Mouse (Mus musculus): ENCODE measurements around the gene Zfp747. TPM values are rescaled to one million over a fixed set of nuclear protein-coding genes. Genes with fewer than 3 reads are reported as not detected.

The Zfp747 gene
- polyA plus RNA-seq, 1 experiment: 4.5 TPM

GRCm38 (mm10) chr7:127341356-127341755 lies 34.5 kb downstream of the Zfp747 start:
- no peak for TF ChIP-seq POLR2A (IDR thresholded peaks at IDR 0.05; ENCODE audit: low read depth, low read length)
- TF ChIP-seq CTCF (IDR thresholded peaks at IDR 0.05; ENCODE audit: borderline replicate concordance, insufficient read depth, low read length): no peak
- Histone ChIP-seq H3K4me3 (ENCODE audit: insufficient read depth, low read length) (no peak overlapping the region), H3K27ac (ENCODE audit: insufficient read depth, low read length) (no peak overlapping the region), H3K4me1 (ENCODE audit: control insufficient read depth, insufficient read depth, low read length) (no peaks in the 10 kb centered on the region)

- Histone ChIP-seq H3K4me3 (ENCODE audit: insufficient read depth, low read length) (no peak overlapping the region), H3K27ac (ENCODE audit: insufficient read depth, low read length) (no peak overlapping the region), H3K4me1 (ENCODE audit: control insufficient read depth, insufficient read depth, low read length) (no peaks in the 10 kb centered on the region)
- TF ChIP-seq POLR2A (IDR thresholded peaks at IDR 0.05; ENCODE audit: low read depth, low read length) (no peak), CTCF (IDR thresholded peaks at IDR 0.05; ENCODE audit: borderline replicate concordance, insufficient read depth, low read length) (no peak)
Observed at GRCm38 (mm10) chr7:127337636-127338035, 38.2 kb downstream of the Zfp747 start.

- TF ChIP-seq CTCF (IDR thresholded peaks at IDR 0.05; ENCODE audit: borderline replicate concordance, insufficient read depth, low read length) (no peak), POLR2A (IDR thresholded peaks at IDR 0.05; ENCODE audit: low read depth, low read length) (no peak)
Observed at GRCm38 (mm10) chr7:127335604-127336003, 40.2 kb downstream of the Zfp747 start.

DNA sequence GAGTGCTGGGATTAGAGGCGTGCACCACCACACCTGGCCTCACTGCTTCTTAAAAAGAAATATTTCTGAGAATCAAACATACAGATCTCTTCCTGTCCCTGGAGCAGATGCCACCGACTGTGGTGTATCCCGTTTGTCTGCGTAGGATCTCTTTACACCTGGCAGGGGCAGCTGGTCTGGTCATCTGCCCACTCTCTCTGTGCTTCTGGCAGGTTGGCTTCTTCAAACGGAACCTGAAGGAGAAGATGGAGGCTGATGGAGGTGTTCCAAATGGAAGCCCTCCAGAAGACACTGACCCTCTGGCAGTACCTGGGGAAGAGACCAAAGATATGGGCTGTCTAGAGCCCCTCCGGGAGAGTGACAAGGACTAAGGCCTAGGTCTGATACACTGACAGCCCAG lies 42.6 kb downstream of the Zfp747 start:
- Histone ChIP-seq H3K4me3 (ENCODE audit: insufficient read depth, low read length) (no peak overlapping the region), H3K4me1 (ENCODE audit: control insufficient read depth, insufficient read depth, low read length) (no peaks in the 10 kb centered on the region), H3K27ac (ENCODE audit: insufficient read depth, low read length) (no peak overlapping the region)
- TF ChIP-seq POLR2A (IDR thresholded peaks at IDR 0.05; ENCODE audit: low read depth, low read length): no peak
- no peak for TF ChIP-seq CTCF (IDR thresholded peaks at IDR 0.05; ENCODE audit: borderline replicate concordance, insufficient read depth, low read length)

More at GRCm38 (mm10) chr7:127335604-127336003, 40.2 kb downstream of the Zfp747 start:
- H3K4me1 ChIP-seq (ENCODE audit: control insufficient read depth, insufficient read depth, low read length): no peaks in the 10 kb centered on the region
- H3K27ac ChIP-seq (ENCODE audit: insufficient read depth, low read length): no peak overlapping the region
- no peak overlapping the region for H3K4me3 ChIP-seq (ENCODE audit: insufficient read depth, low read length)

DNA sequence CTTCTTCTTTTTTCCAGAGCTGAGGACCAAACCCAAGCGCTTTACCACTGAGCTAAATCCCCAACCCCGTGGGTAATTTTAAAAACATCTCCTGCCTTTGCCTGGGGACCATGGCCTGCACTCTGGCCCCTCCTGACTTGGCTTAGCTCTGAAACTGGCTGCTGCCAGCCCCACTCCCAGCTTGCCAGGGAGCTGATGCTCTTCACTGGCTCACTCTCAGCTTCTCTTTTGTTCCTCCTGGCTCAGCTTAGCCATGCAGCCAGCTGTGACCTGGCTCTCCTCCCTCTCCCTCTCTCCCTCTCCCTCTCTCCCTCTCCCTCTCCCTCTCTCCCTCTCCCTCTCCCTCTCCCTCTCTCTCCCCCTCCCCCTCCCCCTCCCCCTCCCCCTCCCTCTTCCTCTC lies 49.2 kb downstream of the Zfp747 start:
- Histone ChIP-seq H3K4me1 (ENCODE audit: control insufficient read depth, insufficient read depth, low read length) (no peaks in the 10 kb centered on the region), H3K4me3 (ENCODE audit: insufficient read depth, low read length) (no peak overlapping the region), H3K27ac (ENCODE audit: insufficient read depth, low read length) (no peak overlapping the region)
- TF ChIP-seq CTCF (IDR thresholded peaks at IDR 0.05; ENCODE audit: borderline replicate concordance, insufficient read depth, low read length) (no peak), POLR2A (IDR thresholded peaks at IDR 0.05; ENCODE audit: low read depth, low read length) (no peak)

DNA sequence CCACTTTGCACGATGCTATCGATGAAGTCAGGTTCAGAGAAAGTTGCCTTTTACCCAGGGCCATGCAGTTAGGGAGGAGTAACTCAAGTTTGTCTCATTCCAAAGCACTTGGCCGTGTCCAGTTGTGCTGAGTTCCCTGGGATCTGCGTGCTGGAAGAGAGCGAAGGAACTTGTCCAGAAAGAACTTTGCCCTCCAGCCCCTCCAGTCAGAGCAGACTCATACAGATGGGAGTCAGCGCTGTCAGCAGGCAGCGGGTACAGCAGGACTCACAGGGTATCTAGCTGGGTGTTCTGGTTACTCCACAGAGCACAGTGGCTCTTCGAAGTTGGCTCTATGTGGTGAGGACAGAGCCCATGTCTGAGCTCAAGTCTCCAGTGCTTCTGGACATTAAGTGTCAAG lies 50.3 kb downstream of the Zfp747 start:
- no peak for TF ChIP-seq CTCF (IDR thresholded peaks at IDR 0.05; ENCODE audit: borderline replicate concordance, insufficient read depth, low read length)
- TF ChIP-seq POLR2A (IDR thresholded peaks at IDR 0.05; ENCODE audit: low read depth, low read length): no peak
- H3K4me1 ChIP-seq (ENCODE audit: control insufficient read depth, insufficient read depth, low read length): no peaks in the 10 kb centered on the region
- H3K4me3 ChIP-seq (ENCODE audit: insufficient read depth, low read length): no peak overlapping the region
- H3K27ac ChIP-seq (ENCODE audit: insufficient read depth, low read length): no peak overlapping the region

DNA sequence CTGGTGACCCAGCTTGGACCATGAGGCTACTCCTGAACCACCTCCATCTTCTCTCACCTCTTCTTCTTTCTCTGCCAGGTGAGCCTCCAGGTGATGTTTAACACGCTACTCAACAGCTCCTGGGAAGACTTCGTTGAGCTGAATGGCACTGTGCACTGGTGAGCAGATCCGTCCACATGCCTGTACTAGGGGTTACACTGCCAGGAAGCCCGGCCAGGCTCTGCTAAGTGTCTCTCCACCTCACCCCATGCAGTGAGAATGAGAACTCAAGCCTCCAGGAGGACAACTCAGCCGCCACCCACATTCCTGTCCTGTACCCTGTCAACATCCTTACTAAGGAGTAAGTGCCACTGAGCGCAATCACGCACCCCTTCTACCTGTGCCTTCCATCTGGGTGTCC lies 50.9 kb downstream of the Zfp747 start:
- no peak for TF ChIP-seq POLR2A (IDR thresholded peaks at IDR 0.05; ENCODE audit: low read depth, low read length)
- no peak for TF ChIP-seq CTCF (IDR thresholded peaks at IDR 0.05; ENCODE audit: borderline replicate concordance, insufficient read depth, low read length)
- H3K27ac ChIP-seq (ENCODE audit: insufficient read depth, low read length): no peak overlapping the region

More for the DNA sequence above, 50.9 kb downstream of the Zfp747 start:
- no peak overlapping the region for H3K4me3 ChIP-seq (ENCODE audit: insufficient read depth, low read length)
- H3K4me1 ChIP-seq (ENCODE audit: control insufficient read depth, insufficient read depth, low read length): no peaks in the 10 kb centered on the region

Other genes starting within 250 kb of the Zfp747 start
- gene Spn, start 238.2 kb downstream of the Zfp747 start, polyA plus RNA-seq (2011; ENCODE audit: insufficient read length, low read depth, missing spikeins): not detected in 2 replicates
- gene Cd2bp2, start 180.0 kb downstream of the Zfp747 start, polyA plus RNA-seq (2011; ENCODE audit: insufficient read length, low read depth, missing spikeins): 66.3 and 74.3 TPM in 2 replicates
- 37.0 and 37.5 TPM in 2 replicates for gene Tbc1d10b, start 167.6 kb downstream of the Zfp747 start, polyA plus RNA-seq (2011; ENCODE audit: insufficient read length, low read depth, missing spikeins)
- 1.4 and 1.7 TPM in 2 replicates for gene Mylpf, start 167.2 kb downstream of the Zfp747 start, polyA plus RNA-seq (2011; ENCODE audit: insufficient read length, low read depth, missing spikeins)
- gene Zfp553, start 143.0 kb downstream of the Zfp747 start, polyA plus RNA-seq (2011; ENCODE audit: insufficient read length, low read depth, missing spikeins): 11.0 and 12.4 TPM in 2 replicates
- 3.9 and 4.2 TPM in 2 replicates for gene Sept1, start 142.9 kb downstream of the Zfp747 start, polyA plus RNA-seq (2011; ENCODE audit: insufficient read length, low read depth, missing spikeins)
- 21.3 and 24.3 TPM in 2 replicates for gene Zfp771, start 131.8 kb downstream of the Zfp747 start, polyA plus RNA-seq (2011; ENCODE audit: insufficient read length, low read depth, missing spikeins)
- 29.0 and 30.6 TPM in 2 replicates for gene Dctpp1, start 115.3 kb downstream of the Zfp747 start, polyA plus RNA-seq (2011; ENCODE audit: insufficient read length, low read depth, missing spikeins)
- gene Sephs2, start 102.0 kb downstream of the Zfp747 start, polyA plus RNA-seq (2011; ENCODE audit: insufficient read length, low read depth, missing spikeins): 25.9 and 29.4 TPM in 2 replicates
- gene Itgal, start 79.8 kb downstream of the Zfp747 start, polyA plus RNA-seq (2011; ENCODE audit: insufficient read length, low read depth, missing spikeins): 0.20 and 0.56 TPM in 2 replicates
- gene Zfp768, start 30.5 kb downstream of the Zfp747 start, polyA plus RNA-seq (2011; ENCODE audit: insufficient read length, low read depth, missing spikeins): 18.4 and 20.7 TPM in 2 replicates
- 1.6 and 2.1 TPM in 2 replicates for gene 9130019O22Rik, start 11.1 kb upstream of the Zfp747 start, polyA plus RNA-seq (2011; ENCODE audit: insufficient read length, low read depth, missing spikeins)
- gene E430018J23Rik, start 17.6 kb upstream of the Zfp747 start, polyA plus RNA-seq (2011; ENCODE audit: insufficient read length, low read depth, missing spikeins): 5.3 and 7.1 TPM in 2 replicates
- 3.3 and 5.0 TPM in 2 replicates for gene Zfp764, start 30.8 kb upstream of the Zfp747 start, polyA plus RNA-seq (2011; ENCODE audit: insufficient read length, low read depth, missing spikeins)
- 9.6 and 11.0 TPM in 2 replicates for gene Zfp688, start 46.0 kb upstream of the Zfp747 start, polyA plus RNA-seq (2011; ENCODE audit: insufficient read length, low read depth, missing spikeins)
- gene Zfp689, start 73.1 kb upstream of the Zfp747 start, polyA plus RNA-seq (2011; ENCODE audit: insufficient read length, low read depth, missing spikeins): 1.8 and 3.2 TPM in 2 replicates
- gene Prr14, start 83.6 kb upstream of the Zfp747 start, polyA plus RNA-seq (2011; ENCODE audit: insufficient read length, low read depth, missing spikeins): 73.6 and 83.0 TPM in 2 replicates
- gene Fbrs, start 103.1 kb upstream of the Zfp747 start, polyA plus RNA-seq (2011; ENCODE audit: insufficient read length, low read depth, missing spikeins): 54.2 and 58.1 TPM in 2 replicates
- 63.8 and 64.6 TPM in 2 replicates for gene Srcap, start 135.9 kb upstream of the Zfp747 start, polyA plus RNA-seq (2011; ENCODE audit: insufficient read length, low read depth, missing spikeins)
- 10.3 and 12.0 TPM in 2 replicates for gene Gm42715, start 143.5 kb upstream of the Zfp747 start, polyA plus RNA-seq (2011; ENCODE audit: insufficient read length, low read depth, missing spikeins)
- not detected in 2 replicates for gene Tmem265, start 185.3 kb upstream of the Zfp747 start, polyA plus RNA-seq (2011; ENCODE audit: insufficient read length, low read depth, missing spikeins)
- 29.6 and 31.2 TPM in 2 replicates for gene Phkg2, start 197.3 kb upstream of the Zfp747 start, polyA plus RNA-seq (2011; ENCODE audit: insufficient read length, low read depth, missing spikeins)
- 1.5 and 3.6 TPM in 2 replicates for gene Ccdc189, start 212.5 kb upstream of the Zfp747 start, polyA plus RNA-seq (2011; ENCODE audit: insufficient read length, low read depth, missing spikeins)
- gene Rnf40, start 212.7 kb upstream of the Zfp747 start, polyA plus RNA-seq (2011; ENCODE audit: insufficient read length, low read depth, missing spikeins): 34.2 and 34.6 TPM in 2 replicates
- 9.3 and 14.9 TPM in 2 replicates for gene Zfp629, start 239.7 kb upstream of the Zfp747 start, polyA plus RNA-seq (2011; ENCODE audit: insufficient read length, low read depth, missing spikeins)

Data from embryonic fibroblast, embryonic 13.5 days (primary cell).